Mouse (Mus musculus) heart, embryonic 16.5 days (tissue): Measurements from ENCODE around the gene Polq. TPM values are rescaled to one million over a fixed set of nuclear protein-coding genes. Genes with fewer than 3 reads are reported as not detected.
A peak's percentile ranks its signal among the peaks of the same experiment; 100 is the strongest.
"Not testable (repeated sequence)": the region's sequence is repeated elsewhere in the genome, so short reads cannot be mapped to it uniquely, and the experiment has no call there.

Experiments
- ATAC-seq: fragments of 200-750 bp; cut with Nextera tagmentation; replicated peaks from 2 replicates; pipeline ENCODE4 v1.8.0; 2017; ENCODE audit warnings: moderate number of reproducible peaks; ENCODE audit not compliant: insufficient read depth, low FRiP score; ENCODE audit errors: extremely low read depth
- H3K27ac ChIP-seq: fragments of 300-500 bp; sonication (generic); 2 replicates; pipeline ENCODE4 v1.5.1; 2014; ENCODE audit warnings: mild to moderate bottlenecking, low read length, control low read depth, moderate library complexity
- H3K27me3 ChIP-seq: fragments of 300-500 bp; sonication (generic); 2 replicates; pipeline ENCODE4 v1.6.1; 2014; ENCODE audit warnings: low read length, mixed read lengths; ENCODE audit not compliant: control insufficient read depth, insufficient read depth
- H3K36me3 ChIP-seq: fragments of 300-500 bp; sonication (generic); 2 replicates; pipeline ENCODE4 v1.6.1; 2014; ENCODE audit not compliant: control insufficient read depth, insufficient read depth
- H3K4me1 ChIP-seq: fragments of 300-500 bp; sonication (generic); 2 replicates; pipeline ENCODE4 v1.6.1; 2014; ENCODE audit warnings: low read length, mixed read lengths; ENCODE audit not compliant: control insufficient read depth, insufficient read depth
- H3K4me2 ChIP-seq: fragments of 300-500 bp; sonication (generic); 2 replicates; pipeline ENCODE4 v1.6.1; 2014; ENCODE audit warnings: low read depth, mild to moderate bottlenecking, control low read depth, low read length
- H3K4me3 ChIP-seq: fragments of 300-500 bp; sonication (generic); 2 replicates; pipeline ENCODE4 v1.5.1; 2014; ENCODE audit warnings: mild to moderate bottlenecking, control low read depth, low read length
- H3K9ac ChIP-seq: fragments of 300-500 bp; sonication (generic); 2 replicates; pipeline ENCODE4 v1.6.1; 2014; ENCODE audit warnings: low read length, control low read depth
- H3K9me3 ChIP-seq: fragments of 300-500 bp; sonication (generic); replicated peaks from 2 replicates; pipeline ENCODE4 v1.6.1; 2016; ENCODE audit warnings: low read length; ENCODE audit not compliant: control insufficient read depth
- WGBS: fragments of 180-500 bp; shearing (Covaris S2); extraction: QIAGEN DNeasy Blood & Tissue Kit; methylation state at CpG from one replicate; pipeline ENCODE4 v1.1.7; 2014; 5-methylcytosine and 5-hydroxymethylcytosine counted together
- polyA plus RNA-seq: library from polyadenylated mRNA; unstranded; fragments of >200 nt; fragmentation: Nextera tagmentation; extraction: Ambion mirVana; gene quantifications from 2 replicates; pipeline ENCODE4 v1.2.1, GENCODE M21; 2015

Gene Polq
- polyA plus RNA-seq, 1 experiment from 2014 or later: 6.3 TPM

DNA sequence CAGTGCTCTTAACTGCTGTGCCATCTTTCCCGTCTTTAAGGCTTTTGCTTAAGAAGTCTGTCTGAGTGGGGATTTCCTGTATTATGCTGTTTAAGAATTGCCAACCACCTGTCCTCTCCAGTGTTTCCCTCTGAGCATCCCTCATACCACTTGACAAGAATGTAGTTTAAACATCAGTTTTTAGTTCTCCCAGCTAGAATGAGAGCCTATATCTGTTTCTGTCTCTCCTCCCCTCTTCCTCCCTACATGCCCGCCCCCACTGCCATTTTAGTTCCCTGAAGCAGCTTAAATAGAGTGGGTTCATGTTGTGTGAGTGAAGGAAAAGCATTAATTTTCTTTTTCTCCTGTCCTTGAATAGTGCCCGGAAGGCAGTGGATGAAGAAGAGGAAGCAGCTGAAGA lies 48.0 kb downstream of the Polq start:
- no peak overlapping the region for H3K4me3 ChIP-seq
- H3K36me3 ChIP-seq: peaks cover 25% of the 10 kb centered on the region
- H3K27me3 ChIP-seq: no peaks in the 10 kb centered on the region

DNA sequence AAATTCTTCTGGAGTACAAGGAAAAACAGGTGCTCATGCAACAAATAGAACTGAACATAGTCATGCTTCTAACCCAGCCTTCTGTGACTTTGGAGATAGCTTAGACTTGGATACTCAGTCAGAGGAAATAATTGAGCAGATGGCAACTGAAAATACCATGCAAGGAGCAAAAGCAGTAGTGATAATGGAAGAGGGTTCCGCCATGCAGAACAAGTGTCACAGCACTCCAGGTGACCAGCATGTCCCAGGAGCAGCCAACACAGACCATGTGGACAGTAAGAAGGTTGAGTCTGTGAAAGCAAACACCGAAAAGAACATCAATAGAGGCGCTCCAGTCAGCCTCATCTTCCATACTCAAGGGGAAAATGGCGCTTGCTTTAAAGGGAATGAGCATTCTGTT lies 49.7 kb downstream of the Polq start:
- WGBS: 92% methylated on average over 4 of the region's 4 CpGs
- ATAC-seq: no peak
- H3K9ac ChIP-seq: no peak overlapping the region
- 0 out of 2 replicates have a peak, but pooled peaks cover 2% of the 10 kb centered on the region for H3K9me3 ChIP-seq
- H3K27me3 ChIP-seq: no peaks in the 10 kb centered on the region
- no peaks in the 10 kb centered on the region for H3K4me1 ChIP-seq
- no peak overlapping the region for H3K4me3 ChIP-seq
- H3K27ac ChIP-seq: no peak overlapping the region
- H3K4me2 ChIP-seq: no peak overlapping the region
- H3K36me3 ChIP-seq: peaks cover 25% of the 10 kb centered on the region

More for the DNA sequence above, 48.0 kb downstream of the Polq start:
- 93% methylated on average over 3 of the region's 3 CpGs for WGBS
- no peak overlapping the region for H3K4me2 ChIP-seq
- H3K4me1 ChIP-seq: no peaks in the 10 kb centered on the region
- H3K9ac ChIP-seq: no peak overlapping the region
- no peak overlapping the region for H3K27ac ChIP-seq
- no peak for ATAC-seq
- H3K9me3 ChIP-seq: 0 out of 2 replicates have a peak, but pooled peaks cover 2% of the 10 kb centered on the region

DNA sequence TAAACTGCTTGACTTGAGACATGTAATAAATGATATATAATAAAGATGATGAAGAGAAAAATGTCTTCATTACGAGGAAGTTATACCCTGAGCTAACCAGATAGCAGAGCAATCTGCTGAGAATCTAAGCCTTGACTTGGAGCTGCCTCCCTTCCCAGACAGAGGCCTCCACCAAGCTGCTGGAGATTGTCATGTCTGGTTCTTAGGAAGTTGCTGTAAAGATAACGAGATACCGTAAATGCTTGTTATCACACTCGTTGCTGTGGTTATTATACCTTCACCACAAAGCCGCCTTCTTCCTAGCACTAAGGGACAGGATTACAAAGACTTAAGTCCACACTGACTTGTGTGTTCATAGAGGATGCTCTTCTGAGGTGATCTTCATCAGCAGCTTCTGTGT lies 60.8 kb downstream of the Polq start:
- H3K4me3 ChIP-seq: no peak overlapping the region
- no peaks in the 10 kb centered on the region for H3K27me3 ChIP-seq
- H3K4me1 ChIP-seq: no peaks in the 10 kb centered on the region
- no peak overlapping the region for H3K4me2 ChIP-seq
- H3K36me3 ChIP-seq: no peaks in the 10 kb centered on the region; the same call in 1 of the 2 replicates
- 77% methylated on average over 5 of the region's 5 CpGs for WGBS
- no peaks in the 10 kb centered on the region for H3K9me3 ChIP-seq
- H3K9ac ChIP-seq: no peak overlapping the region
- H3K27ac ChIP-seq: no peak overlapping the region
- ATAC-seq: no peak

DNA sequence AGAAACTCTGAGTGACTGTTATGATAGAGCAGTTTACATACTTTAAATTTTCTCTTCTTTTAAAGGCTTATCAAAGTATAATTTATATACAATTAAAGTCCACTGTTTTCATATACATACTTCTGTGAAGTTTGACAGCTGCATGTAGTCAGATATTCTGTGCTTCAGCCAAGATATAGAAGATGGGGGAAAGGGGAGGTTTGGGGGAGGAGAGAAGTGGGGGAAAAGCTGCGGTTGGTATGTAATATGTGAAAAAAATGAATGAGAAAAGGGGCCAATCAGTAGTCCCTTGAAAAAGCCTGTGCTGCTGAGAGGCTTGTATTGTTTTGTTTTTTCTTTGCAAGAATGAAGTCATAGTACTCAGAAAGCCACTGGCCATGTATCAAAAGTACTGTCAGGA lies 78.1 kb downstream of the Polq start:
- H3K27ac ChIP-seq: no peak overlapping the region
- H3K36me3 ChIP-seq: peaks cover 18% of the 10 kb centered on the region
- H3K4me3 ChIP-seq: no peak overlapping the region
- no peaks in the 10 kb centered on the region for H3K4me1 ChIP-seq
- no peaks in the 10 kb centered on the region for H3K9me3 ChIP-seq
- no peaks in the 10 kb centered on the region for H3K27me3 ChIP-seq
- H3K4me2 ChIP-seq: no peak overlapping the region
- H3K9ac ChIP-seq: no peak overlapping the region
- no peak for ATAC-seq
- WGBS: 70% methylated on average over 1 of the region's 1 CpGs

DNA sequence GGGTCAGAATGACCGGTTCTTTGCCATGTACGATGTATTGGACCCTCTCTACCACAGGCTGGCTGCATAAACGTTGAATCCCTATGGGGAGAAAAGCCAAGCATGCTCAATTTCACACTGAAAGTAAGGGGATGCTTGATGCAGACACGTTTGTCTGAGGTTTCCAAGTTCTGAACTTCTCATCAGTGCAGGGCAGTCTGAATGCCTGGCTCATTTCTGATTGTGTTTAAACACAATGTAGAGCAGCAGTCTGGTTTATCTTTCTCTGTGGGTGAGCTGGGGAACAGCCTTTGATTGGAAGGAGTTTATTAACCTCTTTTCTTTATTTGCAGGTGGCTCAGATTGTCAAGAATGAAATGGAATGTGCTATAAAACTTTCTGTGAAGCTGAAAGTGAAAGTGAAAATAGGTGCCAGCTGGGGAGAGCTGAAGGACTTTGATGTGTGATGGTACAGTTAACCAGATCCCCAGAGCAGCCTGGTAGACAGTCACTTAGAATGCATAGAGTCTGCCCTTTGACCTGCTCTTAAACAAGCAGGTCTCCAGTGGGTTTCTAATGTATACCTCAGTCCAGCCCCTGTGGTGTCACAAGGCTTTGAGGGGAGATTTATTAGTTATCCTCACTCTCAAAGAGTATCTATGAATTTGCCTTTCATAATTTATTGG lies 82.7 kb downstream of the Polq start:
- no peak overlapping the region for H3K4me2 ChIP-seq
- WGBS: 78% methylated on average over 4 of the region's 4 CpGs
- peak overlapping the region; percentile 14; the same call in 1 of the 2 replicates for H3K27ac ChIP-seq
- no peak overlapping the region for H3K4me3 ChIP-seq
- peaks cover 6% of the 10 kb centered on the region; the same call in 1 of the 2 replicates for H3K36me3 ChIP-seq
- no peaks in the 10 kb centered on the region for H3K27me3 ChIP-seq
- no peak overlapping the region for H3K9ac ChIP-seq
- H3K9me3 ChIP-seq: no peaks in the 10 kb centered on the region
- ATAC-seq: no peak
- no peaks in the 10 kb centered on the region for H3K4me1 ChIP-seq

DNA sequence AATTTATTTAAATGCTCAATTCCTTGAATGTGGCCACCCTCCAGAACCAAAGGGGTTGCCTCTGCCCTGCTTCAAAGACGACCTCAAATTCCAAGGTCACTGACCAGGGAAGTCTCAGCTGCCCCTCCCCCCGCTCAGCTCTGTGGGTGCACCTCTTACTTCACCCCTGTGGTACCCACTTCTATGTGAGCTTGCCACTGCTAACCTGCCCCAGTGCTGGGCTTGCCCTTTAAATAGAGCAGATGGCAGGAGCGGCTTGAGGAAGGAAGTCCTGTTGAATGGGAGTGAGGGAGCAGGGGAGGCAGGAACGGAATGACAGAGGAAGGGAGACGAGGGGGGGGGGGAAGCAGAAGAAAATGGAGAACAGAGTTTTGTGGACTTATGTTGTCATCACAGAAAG lies 97.2 kb downstream of the Polq start:
- no peaks in the 10 kb centered on the region for H3K36me3 ChIP-seq
- H3K9ac ChIP-seq: no peak overlapping the region
- WGBS: 28% methylated on average over 5 of the region's 5 CpGs
- no peak overlapping the region for H3K4me3 ChIP-seq
- H3K4me1 ChIP-seq: no peaks in the 10 kb centered on the region
- H3K27ac ChIP-seq: no peak overlapping the region
- ATAC-seq: no peak
- no peaks in the 10 kb centered on the region for H3K27me3 ChIP-seq
- no peak overlapping the region for H3K4me2 ChIP-seq
- H3K9me3 ChIP-seq: no peaks in the 10 kb centered on the region

DNA sequence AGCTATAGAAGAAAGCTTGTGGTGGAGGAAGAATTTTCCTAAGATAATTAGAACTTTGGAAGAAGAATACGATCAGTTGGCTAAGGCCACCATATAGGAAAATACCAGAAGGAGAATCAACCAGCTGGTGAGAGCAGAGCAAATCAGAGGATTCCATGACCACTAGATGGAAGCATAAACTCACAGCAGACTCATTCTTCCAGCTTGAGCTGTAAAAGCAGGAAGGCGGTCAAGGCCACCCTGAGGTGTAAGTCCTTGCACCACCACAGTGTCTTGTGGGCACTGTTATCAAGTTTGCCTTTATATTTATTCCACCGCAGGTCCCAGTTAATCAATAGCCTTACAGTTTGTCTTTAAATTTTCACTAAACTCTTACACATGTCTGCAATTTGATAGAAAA lies 97.7 kb downstream of the Polq start:
- Histone ChIP-seq H3K27me3 (no peaks in the 10 kb centered on the region), H3K36me3 (no peaks in the 10 kb centered on the region), H3K4me1 (no peaks in the 10 kb centered on the region), H3K27ac (no peak overlapping the region), H3K4me3 (no peak overlapping the region), H3K4me2 (no peak overlapping the region), H3K9ac (no peak overlapping the region), H3K9me3 (no peaks in the 10 kb centered on the region)
- peak; percentile 67; the same call in 1 of the 2 replicates for ATAC-seq
- WGBS: 31% methylated on average over 3 of the region's 3 CpGs

DNA sequence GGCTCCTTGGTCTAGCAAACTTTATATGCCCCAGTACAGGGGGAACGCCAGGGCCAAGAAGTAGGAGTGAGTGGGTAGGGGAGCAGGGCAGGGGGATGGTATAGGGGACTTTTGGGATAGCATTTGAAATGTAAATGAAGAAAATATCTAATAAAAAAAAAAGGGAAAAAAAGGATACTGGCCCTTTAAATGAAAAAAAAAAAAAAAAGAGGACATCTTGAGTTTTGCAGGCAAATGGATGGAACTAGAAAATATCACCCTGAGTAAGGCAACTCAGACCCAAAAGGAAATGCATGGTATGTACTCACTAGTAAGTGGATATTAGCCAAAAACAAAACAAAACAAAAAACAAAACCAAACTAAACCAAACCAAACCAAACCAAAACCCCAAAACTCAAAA lies 113.6 kb downstream of the Polq start:
- not testable (repeated sequence) for H3K4me1 ChIP-seq, H3K27me3 ChIP-seq, H3K9me3 ChIP-seq, H3K9ac ChIP-seq, H3K4me2 ChIP-seq, H3K27ac ChIP-seq, ATAC-seq, H3K36me3 ChIP-seq, H3K4me3 ChIP-seq
- 87% methylated on average over 1 of the region's 1 CpGs for WGBS
